Mouse (Mus musculus): ENCODE data around the gene Scand1. TPM values are rescaled to one million over a fixed set of nuclear protein-coding genes. Genes with fewer than 3 reads are reported as not detected.

Gene Scand1
- polyA plus RNA-seq, 1 experiment from 2014 or later, result 117 TPM

GRCm38 (mm10) chr2:156302063-156302462 lies 10.4 kb downstream of the Scand1 start:
- Histone ChIP-seq H3K27me3 (replicated peaks) (no peaks in the 10 kb centered on the region), H3K4me3 (no peak overlapping the region), H3K9ac (no peak overlapping the region), H3K4me2 (replicated peaks) (no peak overlapping the region), H3K36me3 (peaks cover 70% of the 10 kb centered on the region), H3K27ac (no peak overlapping the region), H3K4me1 (no peaks in the 10 kb centered on the region), H3K9me3 (no peaks in the 10 kb centered on the region)
- 90% methylated on average over 4 of the region's 4 CpGs for WGBS
- ATAC-seq (ENCODE audit: low FRiP score, low read depth), result no peak

GRCm38 (mm10) chr2:156298458-156298857 lies 14.0 kb downstream of the Scand1 start:
- Histone ChIP-seq H3K9ac (no peak overlapping the region), H3K27me3 (replicated peaks) (no peaks in the 10 kb centered on the region), H3K4me1 (no peaks in the 10 kb centered on the region), H3K27ac (no peak overlapping the region), H3K9me3 (no peaks in the 10 kb centered on the region), H3K4me2 (replicated peaks) (no peak overlapping the region), H3K4me3 (no peak overlapping the region), H3K36me3 (peaks cover 82% of the 10 kb centered on the region)
- 90% methylated on average over 7 of the region's 7 CpGs for WGBS
- no peak for ATAC-seq (ENCODE audit: low FRiP score, low read depth)

- Histone ChIP-seq H3K36me3 (peaks cover 84% of the 10 kb centered on the region), H3K4me2 (replicated peaks) (no peak overlapping the region), H3K9me3 (no peaks in the 10 kb centered on the region), H3K4me1 (no peaks in the 10 kb centered on the region), H3K9ac (no peak overlapping the region), H3K4me3 (no peak overlapping the region), H3K27ac (no peak overlapping the region), H3K27me3 (replicated peaks) (no peaks in the 10 kb centered on the region)
- no peak for ATAC-seq (ENCODE audit: low FRiP score, low read depth)
- WGBS, result 92% methylated on average over 3 of the region's 3 CpGs
Measured at GRCm38 (mm10) chr2:156297653-156298052, 14.9 kb downstream of the Scand1 start.

GRCm38 (mm10) chr2:156296190-156296589 lies 16.3 kb downstream of the Scand1 start:
- no peaks in the 10 kb centered on the region for H3K27me3 ChIP-seq (replicated peaks)
- no peaks in the 10 kb centered on the region for H3K4me1 ChIP-seq
- peaks cover 81% of the 10 kb centered on the region for H3K36me3 ChIP-seq
- H3K4me3 ChIP-seq, result no peak overlapping the region
- no peak overlapping the region for H3K27ac ChIP-seq
- no peak for ATAC-seq (ENCODE audit: low FRiP score, low read depth)
- 92% methylated on average over 3 of the region's 3 CpGs for WGBS
- H3K9me3 ChIP-seq, result no peaks in the 10 kb centered on the region
- no peak overlapping the region for H3K4me2 ChIP-seq (replicated peaks)
- H3K9ac ChIP-seq, result no peak overlapping the region

GRCm38 (mm10) chr2:156295601-156296063 lies 16.9 kb downstream of the Scand1 start:
- no peak for ATAC-seq (ENCODE audit: low FRiP score, low read depth)
- H3K4me2 ChIP-seq (replicated peaks), result no peak overlapping the region

GRCm38 (mm10) chr2:156291998-156292397 lies 20.5 kb downstream of the Scand1 start:
- no peak for ATAC-seq (ENCODE audit: low FRiP score, low read depth)
- 91% methylated on average over 1 of the region's 1 CpGs for WGBS
- Histone ChIP-seq H3K9ac (no peak overlapping the region), H3K27me3 (replicated peaks) (no peaks in the 10 kb centered on the region), H3K27ac (no peak overlapping the region), H3K4me3 (no peak overlapping the region), H3K4me2 (replicated peaks) (no peak overlapping the region), H3K36me3 (peaks cover 74% of the 10 kb centered on the region), H3K4me1 (no peaks in the 10 kb centered on the region), H3K9me3 (no peaks in the 10 kb centered on the region)

More at GRCm38 (mm10) chr2:156295601-156296063, 16.9 kb downstream of the Scand1 start:
- no peak overlapping the region for H3K27ac ChIP-seq
- no peak overlapping the region for H3K4me3 ChIP-seq
- H3K27me3 ChIP-seq (replicated peaks), result no peaks in the 10 kb centered on the region
- WGBS, result 93% methylated on average over 2 of the region's 2 CpGs
- no peaks in the 10 kb centered on the region for H3K9me3 ChIP-seq
- no peaks in the 10 kb centered on the region for H3K4me1 ChIP-seq
- H3K9ac ChIP-seq, result no peak overlapping the region
- H3K36me3 ChIP-seq, result peaks cover 78% of the 10 kb centered on the region

GRCm38 (mm10) chr2:156289552-156290160 lies 22.8 kb downstream of the Scand1 start:
- H3K9ac ChIP-seq, result no peak overlapping the region
- ATAC-seq (ENCODE audit: low FRiP score, low read depth), result no peak
- H3K27ac ChIP-seq, result no peak overlapping the region
- H3K4me3 ChIP-seq, result no peak overlapping the region
- H3K36me3 ChIP-seq, result peaks cover 57% of the 10 kb centered on the region
- no peaks in the 10 kb centered on the region for H3K4me1 ChIP-seq
- H3K4me2 ChIP-seq (replicated peaks), result no peak overlapping the region
- 91% methylated on average over 2 of the region's 2 CpGs for WGBS
- no peaks in the 10 kb centered on the region for H3K9me3 ChIP-seq
- H3K27me3 ChIP-seq (replicated peaks), result no peaks in the 10 kb centered on the region

- no peak for ATAC-seq (ENCODE audit: low FRiP score, low read depth)
- Histone ChIP-seq H3K27me3 (replicated peaks) (no peaks in the 10 kb centered on the region), H3K4me3 (no peak overlapping the region), H3K4me2 (replicated peaks) (no peak overlapping the region), H3K36me3 (peaks cover 42% of the 10 kb centered on the region), H3K4me1 (no peaks in the 10 kb centered on the region), H3K9ac (no peak overlapping the region), H3K9me3 (no peaks in the 10 kb centered on the region), H3K27ac (no peak overlapping the region)
- 86% methylated on average over 2 of the region's 2 CpGs for WGBS
Measured at GRCm38 (mm10) chr2:156288222-156288621, 24.3 kb downstream of the Scand1 start.

- no peak for ATAC-seq (ENCODE audit: low FRiP score, low read depth)
- H3K9me3 ChIP-seq, result no peaks in the 10 kb centered on the region
- no peak overlapping the region for H3K9ac ChIP-seq
- peaks cover 31% of the 10 kb centered on the region for H3K36me3 ChIP-seq
- H3K4me1 ChIP-seq, result no peaks in the 10 kb centered on the region
- no peaks in the 10 kb centered on the region for H3K27me3 ChIP-seq (replicated peaks)
- H3K4me2 ChIP-seq (replicated peaks), result no peak overlapping the region
- no peak overlapping the region for H3K4me3 ChIP-seq
- WGBS, result 91% methylated on average over 4 of the region's 4 CpGs
- H3K27ac ChIP-seq, result no peak overlapping the region
Measured at GRCm38 (mm10) chr2:156286733-156287132, 25.8 kb downstream of the Scand1 start.

GRCm38 (mm10) chr2:156285161-156285560 lies 27.3 kb downstream of the Scand1 start:
- H3K9me3 ChIP-seq, result no peaks in the 10 kb centered on the region
- 85% methylated on average over 2 of the region's 2 CpGs for whole genome bisulfite sequencing
- no peaks in the 10 kb centered on the region for H3K4me1 ChIP-seq
- H3K4me2 ChIP-seq (replicated peaks), result no peak overlapping the region
- H3K27me3 ChIP-seq (replicated peaks), result no peaks in the 10 kb centered on the region
- peaks cover 24% of the 10 kb centered on the region for H3K36me3 ChIP-seq
- no peak overlapping the region for H3K9ac ChIP-seq
- ATAC-seq (ENCODE audit: low FRiP score, low read depth), result no peak
- H3K27ac ChIP-seq, result no peak overlapping the region
- no peak overlapping the region for H3K4me3 ChIP-seq

- Histone ChIP-seq H3K9ac (no peak overlapping the region), H3K27me3 (replicated peaks) (no peaks in the 10 kb centered on the region)
- 89% methylated on average over 4 of the region's 4 CpGs for WGBS
Measured at GRCm38 (mm10) chr2:156281227-156281626, 31.3 kb downstream of the Scand1 start.

GRCm38 (mm10) chr2:156278226-156279017 lies 34.1 kb downstream of the Scand1 start:
- ATAC-seq (ENCODE audit: low FRiP score, low read depth), result no peak

More at GRCm38 (mm10) chr2:156281227-156281626, 31.3 kb downstream of the Scand1 start:
- Histone ChIP-seq H3K4me3 (no peak overlapping the region), H3K27ac (no peak overlapping the region), H3K4me1 (no peaks in the 10 kb centered on the region), H3K9me3 (no peaks in the 10 kb centered on the region), H3K36me3 (0 out of 2 replicates have a peak, but pooled peaks cover 6% of the 10 kb centered on the region), H3K4me2 (replicated peaks) (no peak overlapping the region)
- no peak for ATAC-seq (ENCODE audit: low FRiP score, low read depth)

More at GRCm38 (mm10) chr2:156278226-156279017, 34.1 kb downstream of the Scand1 start:
- Histone ChIP-seq H3K27ac (no peak overlapping the region), H3K4me2 (replicated peaks) (no peak overlapping the region), H3K9ac (no peak overlapping the region), H3K36me3 (peaks cover 18% of the 10 kb centered on the region), H3K27me3 (replicated peaks) (no peaks in the 10 kb centered on the region), H3K9me3 (no peaks in the 10 kb centered on the region), H3K4me3 (no peak overlapping the region), H3K4me1 (no peaks in the 10 kb centered on the region)
- WGBS, result 71% methylated on average over 4 of the region's 4 CpGs
